8 mouse cellular contexts compared by ENCODE assay signal in genomic region chr6:88343485-88344450, GRCm38 (mm10).
A peak's percentile ranks its signal among the peaks of the same experiment; 100 is the strongest.
DNase-seq lines count a peak whose midpoint lies in the region; ATAC-seq lines count a peak whose summit lies in the region.

No protein-coding gene starts in this region.

- peak; percentile 42 for DNase-seq in 3134 (ENCODE audit: extremely low read depth, insufficient read length, low spot score)
- peak; percentile 78 for DNase-seq in cerebellum, adult 9-11 months
- DNase-seq in frontal cortex, adult 2 months (ENCODE audit: extremely low spot score in 1 of 2, low spot score in 1 of 2), result peak; percentile 33 to 82
- peak; percentile 60 to 71 for DNase-seq in heart, postnatal 36 days
- DNase-seq in layer of hippocampus, adult 11-12 months (ENCODE audit: low spot score), result peak; percentile 76
- DNase-seq in ovary, adult 18-20 months (ENCODE audit: low spot score), result peak; percentile 79
- DNase-seq in yolk sac, embryonic 10.5 days (ENCODE audit: low spot score), result peak; percentile 20

- 0 out of 2 replicates have a peak, but pooled peaks cover 5% of the 10 kb centered on the region for H3K4me1 ChIP-seq in liver, embryonic 12.5 days

- 71% methylated on average over 7 of the region's 7 CpGs for WGBS in liver, embryonic 12.5 days (ENCODE audit: insufficient replicate concordance)

- H3K9ac ChIP-seq in liver, embryonic 12.5 days, result no peak overlapping the region

- H3K9me3 ChIP-seq in liver, embryonic 12.5 days (replicated peaks), result no peaks in the 10 kb centered on the region

- peaks cover 23% of the 10 kb centered on the region; the same call in 1 of the 2 replicates for H3K36me3 ChIP-seq in liver, embryonic 12.5 days

- H3K4me2 ChIP-seq in liver, embryonic 12.5 days, result no peak overlapping the region

- peak overlapping the region; percentile 20; the same call in 1 of the 2 replicates for H3K27ac ChIP-seq in liver, embryonic 12.5 days

- ATAC-seq in liver, embryonic 12.5 days, result no peak

- H3K4me3 ChIP-seq in liver, embryonic 12.5 days, result no peak overlapping the region

- no peaks in the 10 kb centered on the region for H3K27me3 ChIP-seq in liver, embryonic 12.5 days (replicated peaks)

- intact Hi-C loops in heart, postnatal 36 days (cut with DNase I), result no loop called here

Comparison
In these comparisons a context has a peak if more than half of its experiments do, and no peak if none do; other contexts are left out.
1. DNase-seq: peak in every context shown above with its lines; median percentile 79 in ovary, adult 18-20 months; 78 in cerebellum, adult 9-11 months; 76 in layer of hippocampus, adult 11-12 months; 66 in heart, postnatal 36 days; 58 in frontal cortex, adult 2 months; 42 in 3134; 20 in yolk sac, embryonic 10.5 days.